Comparison of ENCODE assay signal across 10 mouse cellular contexts in the genomic region with DNA sequence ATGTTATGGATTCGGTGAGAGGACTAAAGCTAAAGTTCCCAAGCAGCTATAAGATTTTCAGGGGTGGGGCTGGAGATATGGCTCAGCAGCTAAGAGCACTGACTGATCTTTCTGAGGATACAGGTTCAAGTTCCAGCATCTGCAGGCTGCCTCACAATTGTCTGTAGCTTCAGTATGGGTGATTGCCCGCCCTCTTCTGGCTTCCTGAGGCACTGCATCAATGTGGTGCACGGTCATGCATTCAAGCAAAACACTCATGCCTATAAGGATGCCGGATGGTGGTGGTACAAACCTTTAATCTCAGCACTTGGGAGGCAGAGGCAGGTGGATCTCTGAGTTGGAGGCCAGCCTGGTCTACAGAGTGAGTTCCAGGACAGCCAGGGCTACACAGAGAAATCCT. TPM values are rescaled to one million over a fixed set of nuclear protein-coding genes. Genes with fewer than 3 reads are reported as not detected.
DNase-seq lines count a peak whose midpoint lies in the region; ATAC-seq and TF ChIP-seq lines count a peak whose summit lies in the region.
"Had no signal": no experiment of that assay in that cellular context is flagged by ENCODE, and none has a peak within 500 bp of the region (broad histone marks: within the 10 kb centered on the region; RNA-seq: fewer than 3 reads in every experiment).

No protein-coding gene starts in this region.

- H3K27me3 ChIP-seq in kidney, embryonic 16.5 days (ENCODE audit: insufficient read depth, low read length): no peaks in the 10 kb centered on the region
- no peaks in the 10 kb centered on the region for H3K27me3 ChIP-seq in CH12.LX (replicated peaks)
- no peaks in the 10 kb centered on the region for H3K27me3 ChIP-seq in midbrain, postnatal 0 days (ENCODE audit: insufficient read depth, low read length)

- no peak overlapping the region for H3K9ac ChIP-seq in kidney, embryonic 16.5 days (replicated peaks; ENCODE audit: low read length)
- H3K9ac ChIP-seq in CH12.LX (ENCODE audit: insufficient read depth, low read depth): no peak overlapping the region
- no peak overlapping the region for H3K9ac ChIP-seq in midbrain, postnatal 0 days (replicated peaks; ENCODE audit: low read length, poor library complexity, severe bottlenecking)
- H3K9ac ChIP-seq: liver, embryonic 15.5 days had no signal

- peaks cover 6% of the 10 kb centered on the region for H3K4me1 ChIP-seq in kidney, embryonic 16.5 days (ENCODE audit: insufficient read depth, low read length)
- H3K4me1 ChIP-seq in CH12.LX (ENCODE audit: control insufficient read depth in 1 of 2, insufficient read depth in 2 of 2): peaks cover 8 to 11% of the 10 kb centered on the region in 2 experiments
- H3K4me1 ChIP-seq in midbrain, postnatal 0 days (ENCODE audit: insufficient read depth, low read length): no peaks in the 10 kb centered on the region

- TF ChIP-seq POLR2A in CH12.LX (IDR thresholded peaks at IDR 0.05; ENCODE audit: low read depth, low read length): no peak

- in situ Hi-C loops in CH12.LX (cut with MboI; ENCODE audit: low pct_ligation_motif_present, low pct_unique_long_range_greater_than_20kb, low sequenced_read_pairs): loop anchor here (5.0 kb wide), 1 partner anchor 89 kb away; the partner anchor contains the start of gene Fam205c

- TF ChIP-seq EP300 in CH12.LX (IDR thresholded peaks at IDR 0.05; ENCODE audit: low read length): no peak

- peak; percentile 74 for DNase-seq in kidney, adult 18-20 months
- peak; percentile 67 for DNase-seq in CH12.LX (ENCODE audit: extremely low read depth)
- peak; percentile 57 for DNase-seq in adrenal gland, postnatal 25 days
- peak; percentile 69 to 75 for DNase-seq in layer of hippocampus, postnatal 10 days (ENCODE audit: low spot score in 2 of 2)
- peak; percentile 66 for DNase-seq in midbrain, postnatal 0 days (ENCODE audit: low spot score)
- DNase-seq in thymus, postnatal 14 days: peak; percentile 69

- peak; percentile 35 for TF ChIP-seq RAD21 in CH12.LX (IDR thresholded peaks at IDR 0.05; ENCODE audit: low read depth, low read length)

- dilution Hi-C loops in CH12.LX (cut with MboI; ENCODE audit: extremely low pct_ligation_motif_present, extremely low pct_unique_long_range_greater_than_20kb, low sequenced_read_pairs): no loop called here

- H3K27ac ChIP-seq in kidney, embryonic 16.5 days (ENCODE audit: low read length): no peak overlapping the region
- no peak overlapping the region for H3K27ac ChIP-seq in CH12.LX (ENCODE audit: insufficient read depth, low read depth)
- H3K27ac ChIP-seq in midbrain, postnatal 0 days (ENCODE audit: low read depth, low read length): no peak overlapping the region
- H3K27ac ChIP-seq: liver, embryonic 15.5 days had no signal

- WGBS in kidney, embryonic 16.5 days: 39% methylated on average over 4 of the region's 4 CpGs
- WGBS in midbrain, postnatal 0 days: 34% methylated on average over 4 of the region's 4 CpGs

- no peak overlapping the region for H3K4me3 ChIP-seq in kidney, embryonic 16.5 days (ENCODE audit: low read length)
- no peak overlapping the region for H3K4me3 ChIP-seq in CH12.LX (replicated peaks in 1 of 3; ENCODE audit: low read depth in 2 of 3, low read length in 2 of 3, poor library complexity in 1 of 3)
- H3K4me3 ChIP-seq in midbrain, postnatal 0 days (ENCODE audit: low read depth, low read length): no peak overlapping the region
- H3K4me3 ChIP-seq: erythroblast, embryonic 14.5 days; liver, embryonic 15.5 days had no signal

- 0 out of 2 replicates have a peak, but pooled peaks cover 7% of the 10 kb centered on the region for H3K36me3 ChIP-seq in kidney, embryonic 16.5 days (ENCODE audit: insufficient read depth, low read length)
- H3K36me3 ChIP-seq in CH12.LX (replicated peaks in 1 of 2; ENCODE audit: control insufficient read depth in 1 of 2, insufficient read depth in 1 of 2, low read length in 1 of 2): peaks cover 4 to 31% of the 10 kb centered on the region in 2 experiments
- H3K36me3 ChIP-seq in midbrain, postnatal 0 days (ENCODE audit: insufficient read depth, low read length): peaks cover 22% of the 10 kb centered on the region
- H3K36me3 ChIP-seq: liver, embryonic 15.5 days had no signal

- ATAC-seq in kidney, embryonic 16.5 days (ENCODE audit: low FRiP score, low TSS enrichment): no peak
- peak; percentile 68 for ATAC-seq in erythroblast, adult 5-6 weeks (replicated peaks; ENCODE audit: low FRiP score, poor library complexity, severe bottlenecking)
- ATAC-seq in midbrain, postnatal 0 days (ENCODE audit: low FRiP score): no peak

- no peak overlapping the region for H3K4me2 ChIP-seq in kidney, embryonic 16.5 days (replicated peaks; ENCODE audit: low read depth, low read length)
- H3K4me2 ChIP-seq in CH12.LX (ENCODE audit: insufficient read depth, low read depth, poor library complexity, severe bottlenecking): no peak overlapping the region
- H3K4me2 ChIP-seq in midbrain, postnatal 0 days (ENCODE audit: low read depth, low read length, poor library complexity, severe bottlenecking): no peak overlapping the region
- H3K4me2 ChIP-seq: liver, embryonic 15.5 days had no signal

- H3K79me2 ChIP-seq in CH12.LX (replicated peaks; ENCODE audit: control insufficient read depth, extremely low read depth, insufficient read depth, poor library complexity, severe bottlenecking): no peaks in the 10 kb centered on the region

- no peaks in the 10 kb centered on the region for H3K9me3 ChIP-seq in kidney, embryonic 16.5 days (ENCODE audit: low read length)
- no peaks in the 10 kb centered on the region for H3K9me3 ChIP-seq in CH12.LX (replicated peaks; ENCODE audit: low read length)
- H3K9me3 ChIP-seq in midbrain, postnatal 0 days (ENCODE audit: low read length): no peaks in the 10 kb centered on the region
- H3K9me3 ChIP-seq: liver, embryonic 15.5 days had no signal

- peak; percentile 72 to 77 for TF ChIP-seq CTCF in CH12.LX (conservative IDR thresholded peaks at IDR 0.05 in 1 of 2, IDR thresholded peaks at IDR 0.05 in 1 of 2; ENCODE audit: low read depth in 2 of 2, low read length in 2 of 2)
- TF ChIP-seq CTCF in midbrain, postnatal 0 days (IDR thresholded peaks at IDR 0.05): peak; percentile 79

RNA-seq across cellular contexts. Expression of gene 1700022I11Rik, which starts 7.8 kb away (rescaled TPM):
- 0.39 and 1.7 TPM in 2 replicates for polyA plus RNA-seq in kidney, embryonic 16.5 days (2015; fragmentation: Nextera tagmentation; extraction: Ambion mirVana)
- total RNA-seq in CH12.LX (2012; rRNA removed): 0.55 and 1.4 TPM in 2 replicates
- total RNA-seq in CH12.LX (2014; rRNA removed): not detected in 2 replicates
- 0.07 and 0.24 TPM in 2 replicates for polyA plus RNA-seq in CH12.LX (2012; ENCODE audit: insufficient read length, low read depth)
- total RNA-seq in adrenal gland, postnatal 25 days (2021): not detected in 2 replicates
- not detected in 2 replicates for total RNA-seq in erythroblast, adult 5-6 weeks (2015; ENCODE audit: low replicate concordance)
- 5.3 TPM in 1 of 2 replicates, not detected in the other for total RNA-seq in erythroblast, adult 5-6 weeks (2017; ENCODE audit: low replicate concordance)
- not detected for total RNA-seq in layer of hippocampus, postnatal 10 days (2021)
- not detected in 2 replicates for total RNA-seq in midbrain, postnatal 0 days (2014; rRNA removed)
- polyA plus RNA-seq in midbrain, postnatal 0 days (2015; fragmentation: Nextera tagmentation; extraction: Ambion mirVana): 0.19 and 0.48 TPM in 2 replicates
- polyA plus RNA-seq: erythroblast, embryonic 14.5 days had no signal

RNA-seq across cellular contexts. Expression of gene Dnajb5, which starts 12.0 kb away (rescaled TPM):
- polyA plus RNA-seq in kidney, embryonic 16.5 days (2015; fragmentation: Nextera tagmentation; extraction: Ambion mirVana): 7.3 and 7.5 TPM in 2 replicates
- total RNA-seq in CH12.LX (2012; rRNA removed): 2.7 and 3.2 TPM in 2 replicates
- total RNA-seq in CH12.LX (2014; rRNA removed): 1.9 and 2.2 TPM in 2 replicates
- polyA plus RNA-seq in CH12.LX (2012; ENCODE audit: insufficient read length, low read depth): 3.9 and 4.2 TPM in 2 replicates
- total RNA-seq in adrenal gland, postnatal 25 days (2021): 12.5 TPM in 2 replicates
- 7.9 TPM in 1 of 2 replicates, not detected in the other for total RNA-seq in erythroblast, adult 5-6 weeks (2015; ENCODE audit: low replicate concordance)
- 0.14 TPM in 1 of 2 replicates, not detected in the other for total RNA-seq in erythroblast, adult 5-6 weeks (2017; ENCODE audit: low replicate concordance)
- 100 to 1,000 TPM; 192 to 205 TPM for total RNA-seq in layer of hippocampus, postnatal 10 days (2021)
- total RNA-seq in midbrain, postnatal 0 days (2014; rRNA removed): 75.6 and 109 TPM in 2 replicates
- 37.9 and 41.4 TPM in 2 replicates for polyA plus RNA-seq in midbrain, postnatal 0 days (2015; fragmentation: Nextera tagmentation; extraction: Ambion mirVana)
- polyA plus RNA-seq: erythroblast, embryonic 14.5 days had no signal

RNA-seq across cellular contexts. Expression of gene Vcp, which starts 38.7 kb away (rescaled TPM):
- polyA plus RNA-seq in kidney, embryonic 16.5 days (2015; fragmentation: Nextera tagmentation; extraction: Ambion mirVana): 560 and 578 TPM in 2 replicates
- total RNA-seq in CH12.LX (2012; rRNA removed) (237 and 301 TPM in 2 replicates), CH12.LX (2014; rRNA removed) (200 and 203 TPM in 2 replicates)
- 462 and 463 TPM in 2 replicates for polyA plus RNA-seq in CH12.LX (2012; ENCODE audit: insufficient read length, low read depth)
- 299 and 392 TPM in 2 replicates for total RNA-seq in adrenal gland, postnatal 25 days (2021)
- 71.9 and 85.5 TPM in 2 replicates for total RNA-seq in erythroblast, adult 5-6 weeks (2015; ENCODE audit: low replicate concordance)
- total RNA-seq in erythroblast, adult 5-6 weeks (2017; ENCODE audit: low replicate concordance): 149 and 153 TPM in 2 replicates
- total RNA-seq in layer of hippocampus, postnatal 10 days (2021): 100 to 1,000 TPM; 249 to 263 TPM
- 192 and 242 TPM in 2 replicates for total RNA-seq in midbrain, postnatal 0 days (2014; rRNA removed)
- 448 and 464 TPM in 2 replicates for polyA plus RNA-seq in midbrain, postnatal 0 days (2015; fragmentation: Nextera tagmentation; extraction: Ambion mirVana)

RNA-seq across cellular contexts. Expression of gene Phf24, which starts 45.1 kb away (rescaled TPM):
- polyA plus RNA-seq in kidney, embryonic 16.5 days (2015; fragmentation: Nextera tagmentation; extraction: Ambion mirVana): 0.44 and 0.79 TPM in 2 replicates
- total RNA-seq in CH12.LX (2012; rRNA removed) (not detected in 2 replicates), CH12.LX (2014; rRNA removed) (not detected in 2 replicates)
- polyA plus RNA-seq in CH12.LX (2012; ENCODE audit: insufficient read length, low read depth): not detected in 2 replicates
- total RNA-seq in adrenal gland, postnatal 25 days (2021): 0.57 and 0.73 TPM in 2 replicates
- total RNA-seq in erythroblast, adult 5-6 weeks (2015; ENCODE audit: low replicate concordance): not detected in 2 replicates
- 1.7 and 5.8 TPM in 2 replicates for total RNA-seq in erythroblast, adult 5-6 weeks (2017; ENCODE audit: low replicate concordance)
- total RNA-seq in layer of hippocampus, postnatal 10 days (2021): 100 to 1,000 TPM; 129 to 142 TPM
- 130 and 148 TPM in 2 replicates for total RNA-seq in midbrain, postnatal 0 days (2014; rRNA removed)
- 44.4 and 45.0 TPM in 2 replicates for polyA plus RNA-seq in midbrain, postnatal 0 days (2015; fragmentation: Nextera tagmentation; extraction: Ambion mirVana)
- polyA plus RNA-seq: erythroblast, embryonic 14.5 days had no signal

RNA-seq across cellular contexts. Expression of gene Fancg, which starts 48.7 kb away (rescaled TPM):
- 19.5 and 20.6 TPM in 2 replicates for polyA plus RNA-seq in kidney, embryonic 16.5 days (2015; fragmentation: Nextera tagmentation; extraction: Ambion mirVana)
- total RNA-seq in CH12.LX (2012; rRNA removed): 13.2 and 14.8 TPM in 2 replicates
- 12.3 and 13.7 TPM in 2 replicates for total RNA-seq in CH12.LX (2014; rRNA removed)
- 15.1 and 18.7 TPM in 2 replicates for polyA plus RNA-seq in CH12.LX (2012; ENCODE audit: insufficient read length, low read depth)
- total RNA-seq in adrenal gland, postnatal 25 days (2021): 15.7 and 20.9 TPM in 2 replicates
- 1.7 and 8.6 TPM in 2 replicates for total RNA-seq in erythroblast, adult 5-6 weeks (2015; ENCODE audit: low replicate concordance)
- total RNA-seq in erythroblast, adult 5-6 weeks (2017; ENCODE audit: low replicate concordance): 11.8 and 17.6 TPM in 2 replicates
- 10 to 100 TPM in 1 of 2 experiments, 1 to 10 TPM in 1; 8.4 to 11.9 TPM for total RNA-seq in layer of hippocampus, postnatal 10 days (2021)
- total RNA-seq in midbrain, postnatal 0 days (2014; rRNA removed): 15.0 and 18.2 TPM in 2 replicates
- polyA plus RNA-seq in midbrain, postnatal 0 days (2015; fragmentation: Nextera tagmentation; extraction: Ambion mirVana): 14.2 and 14.3 TPM in 2 replicates
